Mouse (Mus musculus): ENCODE measurements around the gene Ttyh3.

DNA sequence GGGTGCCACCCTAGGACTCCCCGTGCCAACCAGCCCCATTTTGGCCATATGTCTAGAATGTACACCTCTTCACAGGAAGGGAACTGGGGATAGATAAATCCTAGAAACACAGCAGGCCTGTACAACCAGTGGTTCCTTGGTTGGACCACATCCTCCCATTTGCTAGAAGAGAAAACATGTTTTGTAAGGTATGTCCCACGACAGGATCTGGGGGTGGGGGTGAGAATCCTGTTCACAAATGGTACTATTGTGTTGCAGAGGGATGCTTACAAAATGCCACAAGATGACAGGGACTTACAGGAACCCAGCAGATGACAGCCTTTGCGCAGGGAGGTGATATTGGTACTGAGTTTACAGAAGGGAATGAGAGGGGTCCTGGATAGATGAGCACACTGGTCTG, 10.8 kb downstream of the Ttyh3 start:
- no peak for TF ChIP-seq CTCF (IDR thresholded peaks at IDR 0.05; ENCODE audit: low read depth)
- no peak for TF ChIP-seq EP300 (IDR thresholded peaks at IDR 0.05; ENCODE audit: low read depth)
